Mouse (Mus musculus) ovary, adult 2 months (tissue): Measurements from ENCODE around the gene Itgb3. TPM values are rescaled to one million over a fixed set of nuclear protein-coding genes. Genes with fewer than 3 reads are reported as not detected.

Experiments used
- polyA plus RNA-seq: library from polyadenylated mRNA; depleted of rRNA; stranded (reverse); fragments of >200 nt; gene quantifications from 2 replicates; pipeline ENCODE4 v1.2.3, GENCODE M21; 2012; rRNA removed

Itgb3 gene
- polyA plus RNA-seq, result 36.5 and 45.1 TPM in 2 replicates

DNA sequence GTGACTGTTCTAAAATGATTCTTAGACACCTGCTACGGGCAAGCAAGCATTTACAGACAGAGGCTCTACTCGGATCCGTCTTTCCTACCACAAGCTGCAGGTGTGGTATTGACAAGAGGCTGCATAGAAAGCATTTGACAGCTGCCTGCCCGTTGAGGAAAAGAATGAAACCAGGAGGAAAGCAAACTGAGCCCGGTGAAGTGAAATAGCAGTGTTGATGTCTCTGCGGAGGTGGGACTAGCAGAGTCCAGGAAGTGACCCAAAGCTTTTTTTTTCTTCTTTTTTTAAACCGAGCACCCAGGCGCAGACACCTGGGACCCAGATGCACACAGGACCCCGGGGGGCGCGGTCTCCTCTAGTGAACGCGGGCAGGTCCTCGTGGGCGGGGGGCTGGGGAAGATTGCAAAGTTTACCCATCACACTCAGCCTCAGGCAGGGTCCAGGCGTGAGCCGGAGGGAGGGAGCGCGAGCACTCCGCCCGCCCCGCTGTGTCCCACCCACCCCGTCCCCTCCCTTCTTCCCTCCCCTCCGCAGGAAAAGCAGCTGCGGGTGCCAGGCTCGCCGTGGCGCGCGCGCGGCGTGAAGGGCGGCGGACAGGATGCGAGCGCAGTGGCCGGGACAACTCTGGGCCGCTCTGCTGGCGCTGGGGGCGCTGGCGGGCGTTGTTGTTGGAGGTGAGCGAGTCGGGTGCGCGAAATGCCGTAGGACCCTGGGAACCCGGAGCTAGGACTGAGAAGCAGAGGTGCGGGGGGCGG, at the start of gene Itgb3:
Gene Itgb3 (plus strand): TSS at position 510 of the 755 bp plus-strand sequence.

DNA sequence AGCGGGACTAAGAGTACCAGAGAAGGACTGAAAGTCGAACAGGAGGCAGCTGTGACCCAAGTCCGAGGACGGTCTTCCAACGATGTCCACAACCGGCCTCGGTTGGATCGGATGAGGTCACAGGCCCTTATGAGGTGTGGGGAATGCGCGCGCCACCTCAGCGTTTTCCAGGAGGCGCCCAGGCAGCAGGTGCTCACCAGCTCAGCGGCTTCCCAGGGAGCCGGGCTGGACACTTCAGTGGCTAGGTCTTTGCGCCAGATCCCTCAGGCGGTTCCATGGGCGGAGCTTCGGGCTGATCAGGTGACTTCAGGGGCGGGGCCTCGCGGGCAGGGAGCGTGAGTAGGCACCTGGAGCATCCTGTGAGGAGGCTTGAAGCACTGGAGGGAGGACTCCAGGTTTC, 77.7 kb downstream of the Itgb3 start, which contains the start of gene Gm11639:
Gene Gm11639 (plus strand): TSS at position 160 of the 400 bp plus-strand sequence.

Other genes with a start within 250 kb of the Itgb3 start
- gene Kansl1, start 139.1 kb upstream of the Itgb3 start, polyA plus RNA-seq, result 147 and 151 TPM in 2 replicates
- 4.8 and 6.0 TPM in 2 replicates for gene Cdc27, start 57.4 kb upstream of the Itgb3 start, polyA plus RNA-seq
- gene Myl4, start 57.3 kb upstream of the Itgb3 start, polyA plus RNA-seq, result 9.7 and 12.5 TPM in 2 replicates
- not detected in 2 replicates for gene Gm11639, start 77.7 kb downstream of the Itgb3 start, polyA plus RNA-seq